17 mouse cellular contexts compared by ENCODE assay signal in the genomic region with DNA sequence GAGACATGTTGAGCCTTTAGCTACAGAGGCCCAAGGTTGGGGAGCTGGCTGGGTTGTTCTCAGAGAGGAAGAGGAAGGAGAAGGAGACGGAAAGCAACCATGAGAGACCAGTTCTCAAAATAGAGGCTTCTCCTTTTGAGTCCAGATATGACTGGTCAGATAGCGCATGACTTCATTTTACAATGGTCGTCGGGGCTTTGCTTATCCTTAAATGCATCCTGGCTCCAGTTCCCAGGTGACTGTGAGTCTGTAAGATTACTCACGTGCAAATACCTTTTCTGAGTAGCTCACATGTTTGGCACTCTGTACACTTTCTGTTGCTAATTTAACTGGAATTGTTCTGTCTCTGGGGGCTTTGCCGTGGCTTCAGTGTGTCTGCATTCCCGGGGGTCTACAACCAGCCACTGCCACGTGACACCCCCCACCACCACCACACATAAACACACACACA.
DNase-seq lines count a peak whose midpoint lies in the region; ATAC-seq and TF ChIP-seq lines count a peak whose summit lies in the region.
"Had no signal": no experiment of that assay in that cellular context is flagged by ENCODE, and none has a peak within 500 bp of the region (broad histone marks: within the 10 kb centered on the region; RNA-seq: fewer than 3 reads in every experiment).

No protein-coding gene starts in this region.

- 32% methylated on average over 8 of the region's 8 CpGs for WGBS in heart, adult 2 months
- 53% methylated on average over 8 of the region's 8 CpGs for WGBS in spleen, adult 2 months
- 56% methylated on average over 8 of the region's 8 CpGs for WGBS in liver, postnatal 0 days (ENCODE audit: insufficient replicate concordance)
- WGBS in midbrain, embryonic 14.5 days, result 81% methylated on average over 8 of the region's 8 CpGs

- peak overlapping the region; percentile 6; the same call in 1 of the 2 replicates for H3K27ac ChIP-seq in heart, adult 2 months
- H3K27ac ChIP-seq in spleen, adult 2 months (ENCODE audit: insufficient read depth, low read length), result peak overlapping the region; percentile 60
- peak overlapping the region; percentile 71 for H3K27ac ChIP-seq in liver, postnatal 0 days (ENCODE audit: low read depth)
- no peak overlapping the region for H3K27ac ChIP-seq in midbrain, embryonic 14.5 days (replicated peaks; ENCODE audit: low read depth, low read length)
- H3K27ac ChIP-seq: forebrain, embryonic 15.5 days; hindbrain, postnatal 0 days; neural tube, embryonic 12.5 days had no signal

- H3K36me3 ChIP-seq in heart, adult 2 months (ENCODE audit: control insufficient read depth, insufficient read depth, low read length), result no peaks in the 10 kb centered on the region
- H3K36me3 ChIP-seq in spleen, adult 2 months (ENCODE audit: control insufficient read depth, insufficient read depth, low read length), result no peaks in the 10 kb centered on the region
- H3K36me3 ChIP-seq in liver, postnatal 0 days (replicated peaks; ENCODE audit: insufficient read depth, low read length), result no peaks in the 10 kb centered on the region
- H3K36me3 ChIP-seq in midbrain, embryonic 14.5 days (ENCODE audit: control insufficient read depth, insufficient read depth, low read length), result no peaks in the 10 kb centered on the region
- H3K36me3 ChIP-seq: forebrain, embryonic 15.5 days; neural tube, embryonic 12.5 days had no signal

- no peaks in the 10 kb centered on the region for H3K79me2 ChIP-seq in heart, adult 2 months (replicated peaks; ENCODE audit: control insufficient read depth, insufficient read depth, low read length)

- no peak for ATAC-seq in liver, postnatal 0 days
- no peak for ATAC-seq in megakaryocyte-erythroid progenitor cell, adult 5-6 weeks (replicated peaks; ENCODE audit: low FRiP score, low TSS enrichment, poor library complexity, severe bottlenecking)
- no peak for ATAC-seq in midbrain, embryonic 14.5 days (ENCODE audit: low FRiP score, low TSS enrichment)
- ATAC-seq: forebrain, embryonic 15.5 days; hindbrain, postnatal 0 days had no signal

- 0 out of 2 replicates have a peak overlapping the region, but pooled peaks have one; percentile 4 for H3K4me2 ChIP-seq in liver, postnatal 0 days (ENCODE audit: low read depth, low read length)
- H3K4me2 ChIP-seq in midbrain, embryonic 14.5 days (ENCODE audit: low read length), result no peak overlapping the region
- H3K4me2 ChIP-seq: forebrain, embryonic 15.5 days; neural tube, embryonic 12.5 days had no signal

- DNase-seq in heart, adult 2 months, result no peak
- no peak for DNase-seq in heart, adult 9 months (ENCODE audit: low spot score in 2 of 2)
- DNase-seq in spleen, adult 2 months (ENCODE audit: low read depth in 1 of 2, low spot score in 2 of 2), result no peak
- DNase-seq in spleen, postnatal 10 days (ENCODE audit: low spot score in 2 of 2), result no peak
- DNase-seq in liver, postnatal 0 days, result no peak
- DNase-seq in right cerebral cortex, postnatal 10 days (ENCODE audit: low spot score in 2 of 2), result no peak
- DNase-seq in midbrain, embryonic 14.5 days, result no peak
- DNase-seq: cerebellum, adult 8-10 months; embryo, embryonic 11 days; kidney, adult 2 months; kidney, postnatal 25 days; lung, adult 18-20 months; thymus, postnatal 25 days had no signal

- H3K4me3 ChIP-seq in heart, adult 2 months, result no peak overlapping the region
- H3K4me3 ChIP-seq in spleen, adult 2 months (ENCODE audit: extremely low read depth, insufficient read depth, insufficient read length), result no peak overlapping the region
- H3K4me3 ChIP-seq in liver, postnatal 0 days (ENCODE audit: low read depth, low read length), result no peak overlapping the region
- H3K4me3 ChIP-seq in midbrain, embryonic 14.5 days (replicated peaks; ENCODE audit: low read depth, low read length), result no peak overlapping the region
- H3K4me3 ChIP-seq: forebrain, embryonic 15.5 days; neural tube, embryonic 12.5 days had no signal

- no peak for TF ChIP-seq EP300 in heart, adult 2 months (IDR thresholded peaks at IDR 0.05; ENCODE audit: insufficient read depth, low read depth, low read length)
- 0 out of 2 replicates have a peak, but pooled peaks have one; percentile 18 for TF ChIP-seq EP300 in liver, postnatal 0 days (IDR thresholded peaks at IDR 0.05; ENCODE audit: low read depth)

- H3K9ac ChIP-seq in heart, adult 2 months (ENCODE audit: low read depth, low read length), result no peak overlapping the region
- peak overlapping the region; percentile 46; the same call in 1 of the 2 replicates for H3K9ac ChIP-seq in liver, postnatal 0 days (replicated peaks)
- no peak overlapping the region for H3K9ac ChIP-seq in midbrain, embryonic 14.5 days (replicated peaks; ENCODE audit: low read length)
- H3K9ac ChIP-seq: forebrain, embryonic 15.5 days; neural tube, embryonic 12.5 days had no signal

- TF ChIP-seq CTCF in heart, adult 2 months (IDR thresholded peaks at IDR 0.05), result no peak
- TF ChIP-seq CTCF in spleen, adult 2 months (IDR thresholded peaks at IDR 0.05; ENCODE audit: extremely low read depth, insufficient read depth, insufficient read length, insufficient replicate concordance), result no peak
- TF ChIP-seq CTCF in liver, postnatal 0 days (IDR thresholded peaks at IDR 0.05; ENCODE audit: low read depth), result no peak

- no peaks in the 10 kb centered on the region for H3K9me3 ChIP-seq in liver, postnatal 0 days (ENCODE audit: low read length)
- no peaks in the 10 kb centered on the region for H3K9me3 ChIP-seq in midbrain, embryonic 14.5 days (ENCODE audit: control insufficient read depth, low read length)
- H3K9me3 ChIP-seq: forebrain, embryonic 15.5 days; neural tube, embryonic 12.5 days had no signal

- peaks cover 2% of the 10 kb centered on the region for H3K4me1 ChIP-seq in heart, adult 2 months (ENCODE audit: control insufficient read depth, insufficient read depth, low read length)
- peaks cover 13% of the 10 kb centered on the region; the same call in 1 of the 2 replicates for H3K4me1 ChIP-seq in spleen, adult 2 months (ENCODE audit: control insufficient read depth, insufficient read depth, insufficient read length)
- H3K4me1 ChIP-seq in liver, postnatal 0 days (ENCODE audit: insufficient read depth), result peaks cover 17% of the 10 kb centered on the region
- H3K4me1 ChIP-seq in midbrain, embryonic 14.5 days (ENCODE audit: control insufficient read depth, insufficient read depth, low read length), result no peaks in the 10 kb centered on the region
- H3K4me1 ChIP-seq: forebrain, embryonic 15.5 days; neural tube, embryonic 12.5 days had no signal

- no peak for TF ChIP-seq POLR2A in heart, adult 2 months (IDR thresholded peaks at IDR 0.05; ENCODE audit: insufficient read depth, low read depth, low read length)
- TF ChIP-seq POLR2A in spleen, adult 2 months (IDR thresholded peaks at IDR 0.05; ENCODE audit: low read depth, low read length), result no peak

- H3K27me3 ChIP-seq in heart, adult 2 months (ENCODE audit: control insufficient read depth, insufficient read depth, low read length), result no peaks in the 10 kb centered on the region
- H3K27me3 ChIP-seq in spleen, adult 2 months (ENCODE audit: control insufficient read depth, insufficient read depth, low read length), result no peaks in the 10 kb centered on the region
- H3K27me3 ChIP-seq in liver, postnatal 0 days (ENCODE audit: insufficient read depth, low read length), result no peaks in the 10 kb centered on the region
- no peaks in the 10 kb centered on the region for H3K27me3 ChIP-seq in midbrain, embryonic 14.5 days (ENCODE audit: control insufficient read depth, insufficient read depth, low read length)
- H3K27me3 ChIP-seq: forebrain, embryonic 15.5 days; neural tube, embryonic 12.5 days had no signal

- intact Hi-C loops in heart, adult 2 months (cut with DNase I), result no loop called here
